Mouse (Mus musculus) macrophage (primary cell): ENCODE measurements around the gene Ndufs6. TPM values are rescaled to one million over a fixed set of nuclear protein-coding genes. Genes with fewer than 3 reads are reported as not detected.

Experiments
- H3K27ac ChIP-seq: fragments of 350-480 bp; formaldehyde crosslinking; 2 replicates; pipeline ENCODE4 v1.9.0; 2021
- H3K36me3 ChIP-seq: fragments of 350-480 bp; formaldehyde crosslinking; 2 replicates; pipeline ENCODE4 v1.9.0; 2021; ENCODE audit errors: inconsistent target
- H3K4me3 ChIP-seq: fragments of 350-480 bp; formaldehyde crosslinking; 2 replicates; pipeline ENCODE4 v1.9.0; 2021; ENCODE audit errors: inconsistent target
- H3K79me2 ChIP-seq: fragments of 350-480 bp; formaldehyde crosslinking; 2 replicates; pipeline ENCODE4 v1.9.0; 2021; ENCODE audit errors: inconsistent target
- WGBS: methylation state at CpG from one replicate; pipeline ENCODE4 v1.1.7; 2026; ENCODE audit warnings: inconsistent platforms; ENCODE audit not compliant: missing documents; 5-methylcytosine and 5-hydroxymethylcytosine counted together
- polyA plus RNA-seq: library from polyadenylated mRNA; stranded (reverse); fragments of 250-400 nt; gene quantifications from 3 replicates; pipeline ENCODE4 v1.2.4, GENCODE M21; 2018; ENCODE audit warnings: inconsistent platforms

The Ndufs6 gene
- polyA plus RNA-seq, 1 experiment from 2014 or later: 153 TPM

- Histone ChIP-seq H3K79me2 (no peaks in the 10 kb centered on the region), H3K36me3 (no peaks in the 10 kb centered on the region), H3K27ac (no peak overlapping the region), H3K4me3 (no peak overlapping the region)
- WGBS: 95% methylated on average over 2 of the region's 2 CpGs
Observed at GRCm38 (mm10) chr13:73282407-73282806, 45.9 kb downstream of the Ndufs6 start.

- 91% methylated on average over 1 of the region's 1 CpGs for WGBS
- no peak overlapping the region for H3K27ac ChIP-seq
- H3K4me3 ChIP-seq: no peak overlapping the region
- no peaks in the 10 kb centered on the region for H3K79me2 ChIP-seq
- H3K36me3 ChIP-seq: no peaks in the 10 kb centered on the region
Observed at GRCm38 (mm10) chr13:73279196-73279595, 49.1 kb downstream of the Ndufs6 start.

GRCm38 (mm10) chr13:73277797-73278196 lies 50.5 kb downstream of the Ndufs6 start:
- Histone ChIP-seq H3K27ac (no peak overlapping the region), H3K36me3 (no peaks in the 10 kb centered on the region), H3K4me3 (no peak overlapping the region), H3K79me2 (no peaks in the 10 kb centered on the region)
- 60% methylated on average over 1 of the region's 1 CpGs for WGBS

GRCm38 (mm10) chr13:73277361-73277760 lies 51.0 kb downstream of the Ndufs6 start:
- H3K4me3 ChIP-seq: no peak overlapping the region
- 96% methylated on average over 6 of the region's 6 CpGs for WGBS
- no peaks in the 10 kb centered on the region for H3K36me3 ChIP-seq
- H3K79me2 ChIP-seq: no peaks in the 10 kb centered on the region
- H3K27ac ChIP-seq: no peak overlapping the region

GRCm38 (mm10) chr13:73273536-73273935 lies 54.8 kb downstream of the Ndufs6 start:
- no peak overlapping the region for H3K4me3 ChIP-seq
- no peaks in the 10 kb centered on the region for H3K79me2 ChIP-seq
- no peaks in the 10 kb centered on the region for H3K36me3 ChIP-seq
- WGBS: 15% methylated on average over 1 of the region's 1 CpGs
- H3K27ac ChIP-seq: no peak overlapping the region

- no peak overlapping the region for H3K27ac ChIP-seq
- H3K79me2 ChIP-seq: no peaks in the 10 kb centered on the region
- H3K4me3 ChIP-seq: no peak overlapping the region
- no peaks in the 10 kb centered on the region for H3K36me3 ChIP-seq
Observed at GRCm38 (mm10) chr13:73272794-73273282, 55.5 kb downstream of the Ndufs6 start.

- Histone ChIP-seq H3K27ac (no peak overlapping the region), H3K4me3 (no peak overlapping the region), H3K36me3 (no peaks in the 10 kb centered on the region), H3K79me2 (no peaks in the 10 kb centered on the region)
- WGBS: 4% methylated on average over 53 of the region's 53 CpGs
Observed at GRCm38 (mm10) chr13:73271336-73272242, 56.8 kb downstream of the Ndufs6 start.

GRCm38 (mm10) chr13:73270451-73271081 lies 57.8 kb downstream of the Ndufs6 start:
- Histone ChIP-seq H3K79me2 (no peaks in the 10 kb centered on the region), H3K36me3 (no peaks in the 10 kb centered on the region), H3K4me3 (no peak overlapping the region), H3K27ac (no peak overlapping the region)
- WGBS: 19% methylated on average over 22 of the region's 22 CpGs

GRCm38 (mm10) chr13:73269891-73270290 lies 58.5 kb downstream of the Ndufs6 start:
- no peaks in the 10 kb centered on the region for H3K79me2 ChIP-seq
- no peaks in the 10 kb centered on the region for H3K36me3 ChIP-seq
- WGBS: 32% methylated on average over 3 of the region's 3 CpGs

More at GRCm38 (mm10) chr13:73269891-73270290, 58.5 kb downstream of the Ndufs6 start:
- no peak overlapping the region for H3K27ac ChIP-seq
- H3K4me3 ChIP-seq: no peak overlapping the region

Other genes starting within 250 kb of the Ndufs6 start
- not detected in 3 replicates for gene Irx4, start 68.1 kb downstream of the Ndufs6 start, polyA plus RNA-seq
- gene Mrpl36, start within 50 bp of the Ndufs6 start, polyA plus RNA-seq: 29.1 to 68.4 TPM (median 57.7 TPM) in 3 replicates
- gene Lpcat1, start 138.7 kb upstream of the Ndufs6 start, polyA plus RNA-seq: 18.3 to 26.7 TPM (median 26.4 TPM) in 3 replicates
- not detected in 3 replicates for gene Slc6a3, start 208.2 kb upstream of the Ndufs6 start, polyA plus RNA-seq